10 mouse cellular contexts compared by ENCODE assay signal in the genomic region with DNA sequence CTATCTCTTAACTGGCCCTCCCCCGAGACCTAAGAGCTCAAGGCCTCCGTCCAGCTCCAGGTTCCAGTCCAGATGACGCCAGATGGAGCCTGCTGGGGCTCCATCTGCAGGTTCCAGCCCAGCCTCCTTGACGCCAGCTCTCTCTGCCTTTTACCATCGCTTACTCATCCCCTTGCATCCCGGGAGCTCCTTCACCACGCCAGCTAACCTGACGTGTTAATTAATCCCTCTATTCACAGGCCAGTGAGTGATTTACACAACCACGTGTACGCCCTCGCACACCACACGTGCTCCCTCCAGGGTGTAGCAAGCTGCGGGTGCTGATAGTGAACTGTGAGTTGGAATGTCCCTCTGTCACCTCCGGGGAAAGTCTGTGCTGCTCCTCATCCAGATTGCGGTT.
DNase-seq lines count a peak whose midpoint lies in the region; ATAC-seq lines count a peak whose summit lies in the region.
"Had no signal": no experiment of that assay in that cellular context is flagged by ENCODE, and none has a peak within 500 bp of the region (broad histone marks: within the 10 kb centered on the region; RNA-seq: fewer than 3 reads in every experiment).

No protein-coding gene starts in this region.

- no peaks in the 10 kb centered on the region for H3K4me1 ChIP-seq in hindbrain, embryonic 12.5 days
- H3K4me1 ChIP-seq in hindbrain, embryonic 11.5 days (replicated peaks; ENCODE audit: control insufficient read depth, insufficient read depth, low read length): no peaks in the 10 kb centered on the region
- no peaks in the 10 kb centered on the region for H3K4me1 ChIP-seq in midbrain, embryonic 14.5 days (ENCODE audit: control insufficient read depth, insufficient read depth, low read length)

- intact Hi-C loops in left cerebral cortex, postnatal 25 days (cut with DNase I): loop anchor here (1.0 to 5.0 kb wide), 3 partner anchors 105 to 275 kb away; a partner anchor contains a TSS

- 57% methylated on average over 15 of the region's 15 CpGs for WGBS in hindbrain, embryonic 12.5 days
- WGBS in hindbrain, embryonic 11.5 days: 54% methylated on average over 15 of the region's 15 CpGs
- WGBS in midbrain, embryonic 14.5 days: 29% methylated on average over 15 of the region's 15 CpGs

- 0 out of 2 replicates have a peak overlapping the region, but pooled peaks have one; percentile 6 for H3K9ac ChIP-seq in hindbrain, embryonic 12.5 days
- H3K9ac ChIP-seq in hindbrain, embryonic 11.5 days (ENCODE audit: low read depth, low read length): no peak overlapping the region
- no peak overlapping the region for H3K9ac ChIP-seq in midbrain, embryonic 14.5 days (replicated peaks; ENCODE audit: low read length)

- H3K27me3 ChIP-seq in hindbrain, embryonic 12.5 days: no peaks in the 10 kb centered on the region
- H3K27me3 ChIP-seq in hindbrain, embryonic 11.5 days (ENCODE audit: control insufficient read depth, insufficient read depth, low read length): no peaks in the 10 kb centered on the region
- no peaks in the 10 kb centered on the region for H3K27me3 ChIP-seq in midbrain, embryonic 14.5 days (ENCODE audit: control insufficient read depth, insufficient read depth, low read length)
- H3K27me3 ChIP-seq: CH12.LX had no signal

- H3K9me3 ChIP-seq in hindbrain, embryonic 12.5 days (replicated peaks): no peaks in the 10 kb centered on the region
- no peaks in the 10 kb centered on the region for H3K9me3 ChIP-seq in hindbrain, embryonic 11.5 days (ENCODE audit: control insufficient read depth, low read length)
- H3K9me3 ChIP-seq in midbrain, embryonic 14.5 days (ENCODE audit: control insufficient read depth, low read length): no peaks in the 10 kb centered on the region

- H3K27ac ChIP-seq in hindbrain, embryonic 12.5 days: no peak overlapping the region
- no peak overlapping the region for H3K27ac ChIP-seq in hindbrain, embryonic 11.5 days (ENCODE audit: low read depth, low read length)
- H3K27ac ChIP-seq in midbrain, embryonic 14.5 days (replicated peaks; ENCODE audit: low read depth, low read length): no peak overlapping the region

- H3K4me2 ChIP-seq in hindbrain, embryonic 12.5 days (replicated peaks): no peak overlapping the region
- H3K4me2 ChIP-seq in hindbrain, embryonic 11.5 days (replicated peaks; ENCODE audit: low read depth, low read length): no peak overlapping the region
- no peak overlapping the region for H3K4me2 ChIP-seq in midbrain, embryonic 14.5 days (ENCODE audit: low read length)

- no peak for DNase-seq in hindbrain, embryonic 11.5 days (ENCODE audit: low spot score)
- peak; percentile 96 for DNase-seq in brain, adult 2 months (ENCODE audit: low read depth, low spot score)
- DNase-seq in frontal cortex, postnatal 36 days (ENCODE audit: low spot score in 2 of 2): peak; percentile 39 to 43
- DNase-seq in left cerebral cortex, postnatal 25 days (ENCODE audit: low spot score in 2 of 2): peak; percentile 48 to 77
- DNase-seq in B cell, adult 2 months: no peak
- no peak for DNase-seq in midbrain, embryonic 14.5 days
- DNase-seq in embryo, embryonic 11 days: no peak
- DNase-seq: lung, postnatal 14 days had no signal

- no peak overlapping the region for H3K4me3 ChIP-seq in hindbrain, embryonic 12.5 days
- H3K4me3 ChIP-seq in hindbrain, embryonic 11.5 days (ENCODE audit: low read depth, low read length): no peak overlapping the region
- H3K4me3 ChIP-seq in midbrain, embryonic 14.5 days (replicated peaks; ENCODE audit: low read depth, low read length): no peak overlapping the region

- H3K36me3 ChIP-seq in hindbrain, embryonic 12.5 days: no peaks in the 10 kb centered on the region
- H3K36me3 ChIP-seq in hindbrain, embryonic 11.5 days (ENCODE audit: control insufficient read depth, insufficient read depth, low read length): no peaks in the 10 kb centered on the region
- no peaks in the 10 kb centered on the region for H3K36me3 ChIP-seq in midbrain, embryonic 14.5 days (ENCODE audit: control insufficient read depth, insufficient read depth, low read length)

- ATAC-seq in hindbrain, embryonic 12.5 days (ENCODE audit: low FRiP score): no peak
- no peak for ATAC-seq in hindbrain, embryonic 11.5 days (ENCODE audit: low FRiP score)
- no peak for ATAC-seq in midbrain, embryonic 14.5 days (ENCODE audit: low FRiP score, low TSS enrichment)

Comparison
In these comparisons a context has a peak if more than half of its experiments do, and no peak if none do; other contexts are left out.
1. DNase-seq: peak in brain, adult 2 months (single experiment), frontal cortex, postnatal 36 days (2 of 2) and left cerebral cortex, postnatal 25 days (2 of 2); none in hindbrain, embryonic 11.5 days (single experiment), B cell, adult 2 months (0 of 2), midbrain, embryonic 14.5 days (single experiment) and embryo, embryonic 11 days (single experiment).